ENCODE assay signal across 33 mouse cellular contexts in genomic region chr5:120971326-120971725, GRCm38 (mm10). TPM values are rescaled to one million over a fixed set of nuclear protein-coding genes. Genes with fewer than 3 reads are reported as not detected.
"Had no signal": no experiment of that assay in that cellular context is flagged by ENCODE, and none has a peak within 500 bp of the region (broad histone marks: within the 10 kb centered on the region; RNA-seq: fewer than 3 reads in every experiment).

No protein-coding gene starts in this region.

- DNase-seq: gastrocnemius, postnatal 14 days; gastrocnemius, postnatal 36 days; heart, adult 11 months; heart, adult 2 months; heart, postnatal 14 days; heart, postnatal 36 days; kidney, adult 11 months; kidney, adult 2 months; kidney, adult 9 months; kidney, postnatal 14 days; kidney, postnatal 36 days; left cerebral cortex, postnatal 4 days had no signal

- H3K4me3 ChIP-seq: heart, adult 2 months; heart, embryonic 13.5 days; heart, embryonic 15.5 days; hindbrain, embryonic 13.5 days; hindbrain, embryonic 15.5 days; kidney, embryonic 15.5 days; limb, embryonic 13.5 days; limb, embryonic 15.5 days; liver, embryonic 12.5 days had no signal

- H3K27ac ChIP-seq: heart, adult 2 months; heart, embryonic 13.5 days; heart, embryonic 15.5 days; hindbrain, embryonic 15.5 days; hindbrain, postnatal 0 days; kidney, embryonic 15.5 days; kidney, postnatal 0 days; limb, embryonic 13.5 days; limb, embryonic 15.5 days; liver, embryonic 12.5 days; liver, embryonic 14.5 days had no signal

RNA-seq across cellular contexts. Expression of gene Rph3a, which starts 38.6 kb away (rescaled TPM):
- total RNA-seq: gastrocnemius, adult 18-20 months; gastrocnemius, postnatal 36 days; heart, adult 2 months; heart, postnatal 14 days; heart, postnatal 36 days; hematopoietic stem cell, adult 5-6 weeks; liver, adult 2 months had no signal

RNA-seq across cellular contexts. Expression of gene Oas1d, which starts 57.0 kb away (rescaled TPM):
- total RNA-seq: gastrocnemius, adult 18-20 months; gastrocnemius, adult 8-10 months; gastrocnemius, postnatal 14 days; gastrocnemius, postnatal 36 days; heart, adult 2 months; heart, postnatal 14 days; heart, postnatal 36 days; hematopoietic stem cell, adult 5-6 weeks; layer of hippocampus, adult 18-20 months; layer of hippocampus, postnatal 25 days; left cerebral cortex, adult 18-20 months; left cerebral cortex, adult 8-10 months; left cerebral cortex, postnatal 10 days; left cerebral cortex, postnatal 25 days; left cerebral cortex, postnatal 4 days; liver, adult 2 months had no signal
